Mouse (Mus musculus): Measurements from ENCODE around the gene Camk1d. TPM values are rescaled to one million over a fixed set of nuclear protein-coding genes. Genes with fewer than 3 reads are reported as not detected.
A peak's percentile ranks its signal among the peaks of the same experiment; 100 is the strongest.

Camk1d gene
- polyA plus RNA-seq, 1 experiment: 13.2 TPM

DNA sequence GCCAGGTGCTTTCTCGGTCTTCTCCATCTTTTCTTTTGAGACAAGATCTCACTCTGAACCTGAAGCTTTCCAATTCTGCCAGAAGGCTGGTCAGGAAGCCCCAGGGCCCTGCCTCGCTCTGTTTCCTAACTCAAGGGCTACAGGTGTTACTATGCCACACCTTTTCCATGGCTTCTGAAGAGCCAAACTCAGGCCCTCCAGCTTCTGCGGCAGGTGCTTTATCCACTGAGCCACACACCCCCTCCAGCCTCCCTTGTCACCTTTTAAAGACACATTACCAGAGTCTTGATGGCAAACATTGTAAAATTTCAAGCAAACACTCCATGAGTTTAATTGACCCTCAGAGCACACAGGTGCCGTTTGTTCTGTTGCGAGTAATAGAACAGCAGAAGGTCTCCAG lies 17.7 kb upstream of the Camk1d start:
- H3K36me3 ChIP-seq (ENCODE audit: control insufficient read depth, insufficient read depth, low read length): no peaks in the 10 kb centered on the region
- H3K27ac ChIP-seq (ENCODE audit: control insufficient read depth, insufficient read depth, low read length): no peak overlapping the region
- H3K4me3 ChIP-seq (ENCODE audit: control insufficient read depth, insufficient read depth, low read length): no peak overlapping the region
- WGBS: 98% methylated on average over 5 of the region's 5 CpGs
- H3K4me1 ChIP-seq (replicated peaks; ENCODE audit: control insufficient read depth, insufficient read depth, low read length): no peaks in the 10 kb centered on the region
- no peak for DNase-seq
- H3K27me3 ChIP-seq (ENCODE audit: control insufficient read depth, insufficient read depth, low read length): no peaks in the 10 kb centered on the region
- TF ChIP-seq CTCF (IDR thresholded peaks at IDR 0.05; ENCODE audit: borderline replicate concordance, control insufficient read depth, extremely low read depth, insufficient read depth, low read length, poor library complexity) (no peak), POLR2A (IDR thresholded peaks at IDR 0.05; ENCODE audit: control insufficient read depth, extremely low read depth, insufficient read depth, low read length, poor library complexity) (no peak)

DNA sequence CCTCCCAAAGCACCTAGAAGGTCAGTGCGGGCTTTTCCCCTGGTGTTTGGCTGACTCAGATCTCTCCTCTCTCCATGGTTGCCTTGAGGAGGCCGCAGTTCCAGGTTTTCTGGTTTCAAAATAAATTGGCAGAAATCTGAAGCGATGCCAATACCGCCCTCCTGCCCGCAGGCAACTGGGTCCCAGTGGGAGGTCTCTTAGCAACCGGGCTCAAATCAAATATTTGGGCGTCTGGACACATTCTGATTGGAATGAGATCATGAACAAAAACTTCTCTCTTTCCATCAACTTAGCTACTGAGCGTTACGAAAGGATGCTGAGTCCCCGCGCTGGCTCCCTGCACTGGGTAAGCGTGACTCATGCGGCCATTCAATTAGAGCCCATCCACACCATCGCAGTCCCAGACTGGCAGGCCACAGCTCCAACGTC lies 16.1 kb upstream of the Camk1d start:
- no peaks in the 10 kb centered on the region for H3K4me1 ChIP-seq (replicated peaks; ENCODE audit: control insufficient read depth, insufficient read depth, low read length)
- no peaks in the 10 kb centered on the region for H3K27me3 ChIP-seq (ENCODE audit: control insufficient read depth, insufficient read depth, low read length)
- H3K36me3 ChIP-seq (ENCODE audit: control insufficient read depth, insufficient read depth, low read length): no peaks in the 10 kb centered on the region
- no peak for TF ChIP-seq POLR2A (IDR thresholded peaks at IDR 0.05; ENCODE audit: control insufficient read depth, extremely low read depth, insufficient read depth, low read length, poor library complexity)
- TF ChIP-seq CTCF (IDR thresholded peaks at IDR 0.05; ENCODE audit: borderline replicate concordance, control insufficient read depth, extremely low read depth, insufficient read depth, low read length, poor library complexity): no peak
- H3K4me3 ChIP-seq (ENCODE audit: control insufficient read depth, insufficient read depth, low read length): no peak overlapping the region
- no peak overlapping the region for H3K27ac ChIP-seq (ENCODE audit: control insufficient read depth, insufficient read depth, low read length)
- DNase-seq: no peak
- WGBS: 88% methylated on average over 15 of the region's 15 CpGs

DNA sequence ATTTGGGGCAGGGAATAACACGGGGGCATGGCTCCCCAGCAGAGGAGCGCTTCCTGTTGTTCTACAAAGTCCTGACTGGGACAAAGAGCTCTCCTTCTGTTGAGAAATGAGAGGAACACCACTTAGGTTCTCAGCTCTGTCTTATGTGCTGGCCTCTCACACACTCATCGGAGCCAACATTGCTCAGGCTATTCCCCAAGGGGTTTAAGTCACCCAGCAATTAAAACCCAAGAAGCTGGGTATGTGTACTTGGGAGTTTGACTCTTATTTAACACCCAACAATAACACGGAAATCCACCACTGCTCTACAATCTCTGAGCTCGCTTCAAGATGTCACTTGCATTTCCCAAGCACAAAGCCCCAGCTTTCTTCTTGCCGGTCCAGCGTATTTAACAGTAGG lies 15.6 kb upstream of the Camk1d start:
- Histone ChIP-seq H3K27ac (ENCODE audit: control insufficient read depth, insufficient read depth, low read length) (no peak overlapping the region), H3K4me1 (replicated peaks; ENCODE audit: control insufficient read depth, insufficient read depth, low read length) (no peaks in the 10 kb centered on the region), H3K27me3 (ENCODE audit: control insufficient read depth, insufficient read depth, low read length) (no peaks in the 10 kb centered on the region), H3K36me3 (ENCODE audit: control insufficient read depth, insufficient read depth, low read length) (no peaks in the 10 kb centered on the region), H3K4me3 (ENCODE audit: control insufficient read depth, insufficient read depth, low read length) (no peak overlapping the region)
- no peak for TF ChIP-seq POLR2A (IDR thresholded peaks at IDR 0.05; ENCODE audit: control insufficient read depth, extremely low read depth, insufficient read depth, low read length, poor library complexity)
- no peak for TF ChIP-seq CTCF (IDR thresholded peaks at IDR 0.05; ENCODE audit: borderline replicate concordance, control insufficient read depth, extremely low read depth, insufficient read depth, low read length, poor library complexity)
- WGBS: 93% methylated on average over 7 of the region's 7 CpGs
- no peak for DNase-seq

DNA sequence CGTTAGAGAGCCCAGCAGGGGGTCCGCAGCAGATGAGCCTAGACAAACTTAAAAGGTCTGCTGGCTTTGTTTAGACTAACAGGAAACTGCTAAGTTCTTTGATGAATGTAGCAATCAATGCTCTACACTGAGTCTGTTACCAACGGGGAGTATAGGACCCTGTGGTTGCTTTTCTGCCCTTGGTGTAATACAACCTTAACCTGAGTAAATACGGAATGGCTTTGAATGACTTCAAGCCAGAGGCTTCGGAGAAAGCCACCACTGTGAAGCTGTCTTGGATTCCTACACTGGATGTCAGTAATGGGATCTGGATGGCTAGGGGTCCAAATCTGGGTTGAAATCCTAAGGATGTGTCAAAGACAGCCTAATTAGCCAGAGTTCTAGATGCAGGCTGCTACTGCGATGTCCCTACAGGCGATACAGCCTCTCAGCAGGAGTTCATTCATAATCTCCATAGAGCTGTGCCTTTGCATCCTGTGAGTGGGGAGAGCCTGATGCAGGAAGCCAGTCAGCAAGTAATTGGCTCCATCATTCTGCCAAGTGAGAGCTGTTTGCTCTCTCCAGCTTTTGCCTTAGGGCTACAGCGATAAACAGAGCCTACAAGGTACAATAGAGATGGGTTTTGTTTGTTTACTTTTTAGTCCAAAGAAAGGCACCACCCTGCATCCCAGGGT lies 10.8 kb upstream of the Camk1d start:
- Histone ChIP-seq H3K36me3 (ENCODE audit: control insufficient read depth, insufficient read depth, low read length) (no peaks in the 10 kb centered on the region), H3K27me3 (ENCODE audit: control insufficient read depth, insufficient read depth, low read length) (no peaks in the 10 kb centered on the region), H3K4me1 (replicated peaks; ENCODE audit: control insufficient read depth, insufficient read depth, low read length) (no peaks in the 10 kb centered on the region; the same call in 1 of the 2 replicates), H3K4me3 (ENCODE audit: control insufficient read depth, insufficient read depth, low read length) (no peak overlapping the region), H3K27ac (ENCODE audit: control insufficient read depth, insufficient read depth, low read length) (no peak overlapping the region)
- TF ChIP-seq CTCF (IDR thresholded peaks at IDR 0.05; ENCODE audit: borderline replicate concordance, control insufficient read depth, extremely low read depth, insufficient read depth, low read length, poor library complexity): no peak
- no peak for TF ChIP-seq POLR2A (IDR thresholded peaks at IDR 0.05; ENCODE audit: control insufficient read depth, extremely low read depth, insufficient read depth, low read length, poor library complexity)
- DNase-seq: no peak
- 60% methylated on average over 8 of the region's 8 CpGs for WGBS

DNA sequence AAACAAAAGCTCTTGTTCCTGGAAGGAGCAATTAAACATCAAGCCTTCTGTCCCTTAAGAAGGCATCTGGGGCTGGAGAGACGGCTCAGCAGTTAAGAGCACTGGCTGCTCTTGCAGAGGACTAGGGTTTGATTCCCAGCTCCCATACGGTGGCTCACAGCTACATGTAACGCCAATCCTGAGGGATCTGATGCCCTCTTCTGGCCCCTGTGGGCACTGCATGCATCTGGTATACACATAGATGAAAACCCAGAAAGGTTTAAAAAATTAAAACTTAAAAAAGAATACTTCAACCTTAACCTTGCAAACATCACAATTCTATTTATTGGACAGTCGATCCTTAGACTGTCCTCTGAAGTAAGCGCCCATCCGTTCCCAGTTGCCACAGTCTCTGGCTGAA lies 3.4 kb upstream of the Camk1d start:
- WGBS: 96% methylated on average over 6 of the region's 6 CpGs
- Histone ChIP-seq H3K4me3 (ENCODE audit: control insufficient read depth, insufficient read depth, low read length) (no peak overlapping the region), H3K27ac (ENCODE audit: control insufficient read depth, insufficient read depth, low read length) (no peak overlapping the region), H3K36me3 (ENCODE audit: control insufficient read depth, insufficient read depth, low read length) (no peaks in the 10 kb centered on the region), H3K4me1 (replicated peaks; ENCODE audit: control insufficient read depth, insufficient read depth, low read length) (peaks cover 10% of the 10 kb centered on the region), H3K27me3 (ENCODE audit: control insufficient read depth, insufficient read depth, low read length) (no peaks in the 10 kb centered on the region)
- no peak for TF ChIP-seq POLR2A (IDR thresholded peaks at IDR 0.05; ENCODE audit: control insufficient read depth, extremely low read depth, insufficient read depth, low read length, poor library complexity)
- no peak for TF ChIP-seq CTCF (IDR thresholded peaks at IDR 0.05; ENCODE audit: borderline replicate concordance, control insufficient read depth, extremely low read depth, insufficient read depth, low read length, poor library complexity)
- no peak for DNase-seq

DNA sequence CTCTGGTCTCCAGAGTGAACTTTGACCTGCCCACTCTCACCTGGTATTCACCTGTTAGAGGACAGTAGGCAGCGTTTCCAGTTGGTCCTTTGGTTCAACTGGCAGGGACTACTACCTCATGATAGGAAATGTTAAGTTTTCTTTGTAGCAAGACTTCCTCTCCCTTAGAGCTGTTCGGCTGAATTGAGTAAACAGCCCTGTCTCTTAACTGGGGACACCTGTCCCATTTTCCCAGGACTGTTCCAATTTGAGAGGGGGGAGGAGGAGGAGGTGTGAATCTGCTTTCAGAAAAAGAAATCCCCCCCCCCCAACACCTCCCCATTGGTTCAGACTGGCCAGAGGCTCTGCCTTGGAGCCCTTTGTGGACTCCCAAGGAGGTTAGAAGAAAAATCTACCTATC lies 1.2 kb upstream of the Camk1d start:
- no peaks in the 10 kb centered on the region for H3K36me3 ChIP-seq (ENCODE audit: control insufficient read depth, insufficient read depth, low read length)
- no peak for DNase-seq
- no peak overlapping the region for H3K4me3 ChIP-seq (ENCODE audit: control insufficient read depth, insufficient read depth, low read length)
- peaks cover 19% of the 10 kb centered on the region for H3K4me1 ChIP-seq (replicated peaks; ENCODE audit: control insufficient read depth, insufficient read depth, low read length)
- TF ChIP-seq POLR2A (IDR thresholded peaks at IDR 0.05; ENCODE audit: control insufficient read depth, extremely low read depth, insufficient read depth, low read length, poor library complexity) (no peak), CTCF (IDR thresholded peaks at IDR 0.05; ENCODE audit: borderline replicate concordance, control insufficient read depth, extremely low read depth, insufficient read depth, low read length, poor library complexity) (no peak)
- H3K27me3 ChIP-seq (ENCODE audit: control insufficient read depth, insufficient read depth, low read length): no peaks in the 10 kb centered on the region
- 60% methylated on average over 2 of the region's 2 CpGs for WGBS
- no peak overlapping the region for H3K27ac ChIP-seq (ENCODE audit: control insufficient read depth, insufficient read depth, low read length)

DNA sequence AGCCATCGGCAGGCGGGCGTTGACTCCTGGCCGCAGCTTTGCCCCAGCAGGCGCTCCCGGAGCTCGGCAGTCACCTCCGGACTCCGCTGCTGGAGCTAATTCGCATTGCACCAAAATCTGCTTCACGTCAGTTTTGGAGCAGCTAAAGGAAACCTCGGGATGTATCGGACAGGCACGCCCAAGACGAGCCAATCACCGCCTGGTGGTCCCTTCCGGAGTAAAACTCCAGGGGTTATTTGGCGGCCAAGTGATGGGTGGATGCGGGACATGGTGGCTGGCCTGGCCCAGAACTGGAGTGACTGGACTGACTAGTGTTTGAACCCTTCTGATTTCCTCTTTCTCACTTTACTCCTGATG lies 717 bp upstream of the Camk1d start:
- peak overlapping the region; percentile 91 for H3K4me3 ChIP-seq (ENCODE audit: control insufficient read depth, insufficient read depth, low read length)
- H3K36me3 ChIP-seq (ENCODE audit: control insufficient read depth, insufficient read depth, low read length): no peaks in the 10 kb centered on the region
- TF ChIP-seq CTCF (IDR thresholded peaks at IDR 0.05; ENCODE audit: borderline replicate concordance, control insufficient read depth, extremely low read depth, insufficient read depth, low read length, poor library complexity) (no peak), POLR2A (IDR thresholded peaks at IDR 0.05; ENCODE audit: control insufficient read depth, extremely low read depth, insufficient read depth, low read length, poor library complexity) (no peak)
- H3K27ac ChIP-seq (ENCODE audit: control insufficient read depth, insufficient read depth, low read length): no peak overlapping the region
- no peaks in the 10 kb centered on the region for H3K27me3 ChIP-seq (ENCODE audit: control insufficient read depth, insufficient read depth, low read length)
- H3K4me1 ChIP-seq (replicated peaks; ENCODE audit: control insufficient read depth, insufficient read depth, low read length): peaks cover 22% of the 10 kb centered on the region
- no peak for DNase-seq
- WGBS: 3% methylated on average over 19 of the region's 19 CpGs
